Mouse (Mus musculus) embryonic facial prominence, embryonic 11.5 days (tissue): ENCODE data around the gene Tmprss7. TPM values are rescaled to one million over a fixed set of nuclear protein-coding genes. Genes with fewer than 3 reads are reported as not detected.

Experiments
- ATAC-seq: fragments of 200-750 bp; cut with Nextera tagmentation; replicated peaks from 2 replicates; pipeline ENCODE4 v1.8.0; 2017; ENCODE audit warnings: low read depth; ENCODE audit not compliant: insufficient number of reproducible peaks, low FRiP score, low TSS enrichment
- DNase-seq: peaks from one replicate; pipeline ENCODE4 v3.0.0-alpha.2; 2015; ENCODE audit warnings: low spot score
- H3K27ac ChIP-seq: fragments of 300-500 bp; sonication (generic); replicated peaks from 2 replicates; pipeline ENCODE4 v1.5.1; 2014; ENCODE audit warnings: mild to moderate bottlenecking, low read depth, low read length, control low read depth
- H3K27me3 ChIP-seq: fragments of 300-500 bp; sonication (generic); 2 replicates; pipeline ENCODE4 v1.6.1; 2014; ENCODE audit warnings: mild to moderate bottlenecking, low read length, moderate library complexity, mixed read lengths; ENCODE audit not compliant: control insufficient read depth, insufficient read depth
- H3K36me3 ChIP-seq: fragments of 300-500 bp; sonication (generic); replicated peaks from 2 replicates; pipeline ENCODE4 v1.6.1; 2014; ENCODE audit warnings: low read depth, mild to moderate bottlenecking, low read length, moderate library complexity, mixed read lengths; ENCODE audit not compliant: control insufficient read depth, insufficient read depth
- H3K4me1 ChIP-seq: fragments of 300-500 bp; sonication (generic); 2 replicates; pipeline ENCODE4 v1.6.1; 2014; ENCODE audit warnings: low read length, mixed read lengths; ENCODE audit not compliant: control insufficient read depth, insufficient read depth
- H3K4me2 ChIP-seq: fragments of 300-500 bp; sonication (generic); 2 replicates; pipeline ENCODE4 v1.6.1; 2014; ENCODE audit warnings: low read depth, mild to moderate bottlenecking, control low read depth, low read length, moderate library complexity
- H3K4me3 ChIP-seq: fragments of 300-500 bp; sonication (generic); 2 replicates; pipeline ENCODE4 v1.5.1; 2014; ENCODE audit warnings: low read depth, low read length, control low read depth
- H3K9ac ChIP-seq: fragments of 300-500 bp; sonication (generic); replicated peaks from 2 replicates; pipeline ENCODE4 v1.6.1; 2014; ENCODE audit warnings: mild to moderate bottlenecking, control low read depth, low read length
- H3K9me3 ChIP-seq: fragments of 300-500 bp; sonication (generic); replicated peaks from 2 replicates; pipeline ENCODE4 v1.6.1; 2016; ENCODE audit warnings: mild to moderate bottlenecking, low read length, inconsistent platforms, mixed read lengths; ENCODE audit not compliant: control insufficient read depth
- WGBS: fragments of 180-500 bp; shearing (Covaris S2); extraction: QIAGEN DNeasy Blood & Tissue Kit; methylation state at CpG from one replicate; pipeline ENCODE4 v1.1.7; 2014; 5-methylcytosine and 5-hydroxymethylcytosine counted together
- polyA plus RNA-seq: library from polyadenylated mRNA; unstranded; fragments of >200 nt; fragmentation: Nextera tagmentation; extraction: Ambion mirVana; gene quantifications from 2 replicates; pipeline ENCODE4 v1.2.1, GENCODE M21; 2014

Gene Tmprss7
- polyA plus RNA-seq, 1 experiment from 2014 or later, result 0.28 TPM

GRCm38 (mm10) chr16:45723172-45723901 lies 29.9 kb upstream of the Tmprss7 start:
- H3K9ac ChIP-seq, result peak overlapping the region; percentile 85
- H3K4me3 ChIP-seq, result peak overlapping the region; percentile 61
- 54% methylated on average over 6 of the region's 6 CpGs for WGBS
- no peaks in the 10 kb centered on the region for H3K9me3 ChIP-seq
- peak; percentile 19; the same call in 1 of the 2 replicates for ATAC-seq
- peak overlapping the region; percentile 73 for H3K27ac ChIP-seq
- no peaks in the 10 kb centered on the region for H3K4me1 ChIP-seq
- H3K27me3 ChIP-seq, result no peaks in the 10 kb centered on the region
- H3K36me3 ChIP-seq, result no peaks in the 10 kb centered on the region
- DNase-seq, result peak; percentile 43
- H3K4me2 ChIP-seq, result peak overlapping the region; percentile 89

- Histone ChIP-seq H3K27ac (no peak overlapping the region), H3K4me3 (peak overlapping the region; percentile 61; the same call in 1 of the 2 replicates), H3K9me3 (no peaks in the 10 kb centered on the region), H3K36me3 (no peaks in the 10 kb centered on the region), H3K9ac (peak overlapping the region; percentile 85; the same call in 1 of the 2 replicates), H3K27me3 (no peaks in the 10 kb centered on the region), H3K4me1 (no peaks in the 10 kb centered on the region), H3K4me2 (peak overlapping the region; percentile 89; the same call in 1 of the 2 replicates)
- 67% methylated on average over 3 of the region's 3 CpGs for WGBS
- ATAC-seq (no peak), DNase-seq (no peak)
These were observed 29.0 kb upstream of the Tmprss7 start for GRCm38 (mm10) chr16:45722460-45722951.

GRCm38 (mm10) chr16:45720022-45720630 lies 26.7 kb upstream of the Tmprss7 start:
- H3K36me3 ChIP-seq, result no peaks in the 10 kb centered on the region
- H3K9ac ChIP-seq, result no peak overlapping the region
- ATAC-seq (no peak), DNase-seq (no peak)
- no peak overlapping the region for H3K27ac ChIP-seq
- H3K4me3 ChIP-seq, result no peak overlapping the region
- H3K27me3 ChIP-seq, result no peaks in the 10 kb centered on the region
- H3K4me2 ChIP-seq, result no peak overlapping the region
- no peaks in the 10 kb centered on the region for H3K4me1 ChIP-seq
- 86% methylated on average over 10 of the region's 10 CpGs for WGBS
- no peaks in the 10 kb centered on the region for H3K9me3 ChIP-seq

GRCm38 (mm10) chr16:45718296-45718695 lies 24.8 kb upstream of the Tmprss7 start:
- Histone ChIP-seq H3K4me3 (no peak overlapping the region), H3K27me3 (no peaks in the 10 kb centered on the region), H3K9ac (no peak overlapping the region), H3K9me3 (no peaks in the 10 kb centered on the region), H3K4me2 (no peak overlapping the region), H3K4me1 (no peaks in the 10 kb centered on the region), H3K36me3 (no peaks in the 10 kb centered on the region), H3K27ac (no peak overlapping the region)
- ATAC-seq (no peak), DNase-seq (no peak)
- WGBS, result 91% methylated on average over 4 of the region's 4 CpGs

GRCm38 (mm10) chr16:45714489-45715150 lies 21.2 kb upstream of the Tmprss7 start:
- Histone ChIP-seq H3K9ac (no peak overlapping the region), H3K27me3 (no peaks in the 10 kb centered on the region), H3K4me3 (no peak overlapping the region), H3K27ac (no peak overlapping the region), H3K9me3 (no peaks in the 10 kb centered on the region), H3K4me1 (no peaks in the 10 kb centered on the region), H3K4me2 (no peak overlapping the region), H3K36me3 (no peaks in the 10 kb centered on the region)
- ATAC-seq (no peak), DNase-seq (no peak)
- WGBS, result 84% methylated on average over 5 of the region's 5 CpGs

- WGBS, result 91% methylated on average over 1 of the region's 1 CpGs
- Histone ChIP-seq H3K9ac (no peak overlapping the region), H3K36me3 (no peaks in the 10 kb centered on the region), H3K4me1 (no peaks in the 10 kb centered on the region), H3K4me3 (no peak overlapping the region), H3K27me3 (no peaks in the 10 kb centered on the region), H3K27ac (no peak overlapping the region), H3K4me2 (no peak overlapping the region), H3K9me3 (no peaks in the 10 kb centered on the region)
- DNase-seq (no peak), ATAC-seq (no peak)
These were observed 20.4 kb upstream of the Tmprss7 start for GRCm38 (mm10) chr16:45713878-45714277.

GRCm38 (mm10) chr16:45713261-45713660 lies 19.8 kb upstream of the Tmprss7 start:
- Histone ChIP-seq H3K9ac (no peak overlapping the region), H3K4me3 (no peak overlapping the region), H3K4me1 (no peaks in the 10 kb centered on the region), H3K27me3 (no peaks in the 10 kb centered on the region), H3K9me3 (no peaks in the 10 kb centered on the region), H3K36me3 (no peaks in the 10 kb centered on the region), H3K27ac (no peak overlapping the region), H3K4me2 (no peak overlapping the region)
- ATAC-seq, result no peak
- DNase-seq, result no peak
- 87% methylated on average over 5 of the region's 5 CpGs for WGBS

- H3K27me3 ChIP-seq, result no peaks in the 10 kb centered on the region
- ATAC-seq (0 out of 2 replicates have a peak, but pooled peaks have one; percentile 33), DNase-seq (no peak)
- no peak overlapping the region for H3K4me3 ChIP-seq
- no peak overlapping the region for H3K4me2 ChIP-seq
- no peak overlapping the region for H3K27ac ChIP-seq
- H3K4me1 ChIP-seq, result no peaks in the 10 kb centered on the region
- WGBS, result 68% methylated on average over 7 of the region's 7 CpGs
- no peak overlapping the region for H3K9ac ChIP-seq
- no peaks in the 10 kb centered on the region for H3K36me3 ChIP-seq
- no peaks in the 10 kb centered on the region for H3K9me3 ChIP-seq
These were observed 17.8 kb upstream of the Tmprss7 start for GRCm38 (mm10) chr16:45711263-45711662.
